Comparison of ENCODE assay signal across 12 mouse cellular contexts in genomic region chr8:87680034-87680433, GRCm38 (mm10).
"Had no signal": no experiment of that assay in that cellular context is flagged by ENCODE, and none has a peak within 500 bp of the region (broad histone marks: within the 10 kb centered on the region; RNA-seq: fewer than 3 reads in every experiment).

No protein-coding gene starts in this region.

- DNase-seq: kidney, postnatal 14 days; lung, embryonic 14.5 days; lung, postnatal 10 days; lung, postnatal 4 days; right cerebral cortex, adult 18-20 months; right cerebral cortex, postnatal 25 days; thymus, postnatal 36 days had no signal

- H3K4me1 ChIP-seq: liver, embryonic 12.5 days had no signal

- H3K36me3 ChIP-seq: liver, embryonic 12.5 days; neural tube, embryonic 15.5 days had no signal

- H3K27ac ChIP-seq: limb, embryonic 15.5 days; liver, embryonic 12.5 days had no signal

- H3K27me3 ChIP-seq: limb, embryonic 15.5 days; liver, embryonic 12.5 days; neural tube, embryonic 15.5 days had no signal

- H3K9ac ChIP-seq: limb, embryonic 15.5 days; liver, embryonic 12.5 days; lung, embryonic 14.5 days; neural tube, embryonic 15.5 days had no signal

- H3K4me2 ChIP-seq: limb, embryonic 15.5 days; liver, embryonic 12.5 days; lung, embryonic 14.5 days; neural tube, embryonic 15.5 days had no signal

- H3K9me3 ChIP-seq: limb, embryonic 15.5 days; liver, embryonic 12.5 days; midbrain, embryonic 10.5 days; neural tube, embryonic 15.5 days had no signal

- ATAC-seq: liver, embryonic 12.5 days had no signal

- H3K4me3 ChIP-seq: limb, embryonic 15.5 days; liver, embryonic 12.5 days; midbrain, embryonic 10.5 days; myocyte; neural tube, embryonic 15.5 days had no signal
